Mouse (Mus musculus): Measurements from ENCODE around the gene Zfp36l2.

- TF ChIP-seq GATA1 (IDR thresholded peaks at IDR 0.05; ENCODE audit: low read length) (no peak), TAL1 (IDR thresholded peaks at IDR 0.05; ENCODE audit: low read length) (no peak)
Observed at GRCm38 (mm10) chr17:84163066-84163785, 24.5 kb downstream of the Zfp36l2 start.

Measured in erythroblast, embryonic 14.5 days (primary cell).